Mouse (Mus musculus): ENCODE measurements around the gene Rad50.
A peak's percentile ranks its signal among the peaks of the same experiment; 100 is the strongest.

Rad50 gene

DNA sequence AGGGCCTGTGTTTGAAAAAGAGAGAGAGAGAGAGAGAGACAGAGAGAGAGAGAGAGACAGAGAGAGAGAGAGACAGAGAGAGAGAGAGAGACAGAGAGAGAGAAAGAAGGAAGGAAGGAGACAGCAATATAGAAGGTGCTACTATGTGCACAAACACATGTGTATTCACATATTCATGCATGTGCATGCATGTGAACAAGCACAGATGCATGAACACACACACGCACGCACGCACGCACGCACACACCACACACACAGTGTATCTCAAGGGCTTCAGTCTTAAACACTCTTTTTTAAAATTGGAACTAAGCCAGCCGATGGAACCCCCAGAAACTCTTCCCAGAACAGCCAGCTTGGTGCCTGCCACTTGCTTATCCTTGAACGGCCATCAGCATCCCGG lies 91.5 kb downstream of the Rad50 start:
- no peak for TF ChIP-seq POU5F1 (IDR thresholded peaks at IDR 0.05; ENCODE audit: borderline replicate concordance, low read length)
- TF ChIP-seq CTCF (conservative IDR thresholded peaks at IDR 0.05; ENCODE audit: low read length): no peak
- TF ChIP-seq NANOG (IDR thresholded peaks at IDR 0.05; ENCODE audit: borderline replicate concordance, low read length): no peak
- peaks cover 19% of the 10 kb centered on the region; the same call in 1 of the 2 replicates for H3K27me3 ChIP-seq (ENCODE audit: insufficient read depth, low read length)
- no peaks in the 10 kb centered on the region for H3K4me1 ChIP-seq (replicated peaks; ENCODE audit: low read depth, low read length)
- no peaks in the 10 kb centered on the region for H3K36me3 ChIP-seq (ENCODE audit: insufficient read depth, low read length)
- H3K9me3 ChIP-seq (ENCODE audit: low read length): peaks cover 4% of the 10 kb centered on the region; the same call in 1 of the 2 replicates
- H3K4me3 ChIP-seq (replicated peaks; ENCODE audit: low read length): no peak overlapping the region

DNA sequence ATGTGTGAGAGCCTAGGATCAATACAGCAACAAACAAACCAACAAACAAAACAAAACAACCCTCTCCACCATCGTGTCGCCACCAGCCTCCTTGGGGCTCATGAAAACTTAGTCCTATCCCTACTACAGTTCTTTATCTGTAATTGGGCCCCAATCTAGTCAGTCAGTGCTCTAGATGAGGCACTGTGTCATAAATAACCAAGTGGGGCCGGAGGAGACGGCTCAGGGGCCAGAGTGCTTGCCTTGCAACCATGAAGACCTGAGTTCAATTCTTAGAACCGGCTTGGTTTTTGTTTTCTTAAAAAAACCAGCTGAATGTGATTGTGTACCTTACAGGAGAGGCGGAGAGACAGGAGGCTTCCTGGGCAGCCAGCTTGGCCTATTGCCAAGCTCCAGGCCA lies 91.9 kb downstream of the Rad50 start:
- Histone ChIP-seq H3K9me3 (ENCODE audit: low read length) (peaks cover 4% of the 10 kb centered on the region; the same call in 1 of the 2 replicates), H3K27me3 (ENCODE audit: insufficient read depth, low read length) (peaks cover 19% of the 10 kb centered on the region; the same call in 1 of the 2 replicates), H3K36me3 (ENCODE audit: insufficient read depth, low read length) (no peaks in the 10 kb centered on the region), H3K4me1 (replicated peaks; ENCODE audit: low read depth, low read length) (no peaks in the 10 kb centered on the region), H3K4me3 (replicated peaks; ENCODE audit: low read length) (no peak overlapping the region)
- no peak for TF ChIP-seq CTCF (conservative IDR thresholded peaks at IDR 0.05; ENCODE audit: low read length)

- peaks cover 12% of the 10 kb centered on the region for H3K4me1 ChIP-seq (replicated peaks; ENCODE audit: low read depth, low read length)
- TF ChIP-seq POU5F1 (IDR thresholded peaks at IDR 0.05; ENCODE audit: borderline replicate concordance, low read length) (no peak), CTCF (conservative IDR thresholded peaks at IDR 0.05; ENCODE audit: low read length) (no peak), NANOG (IDR thresholded peaks at IDR 0.05; ENCODE audit: borderline replicate concordance, low read length) (no peak)
- no peaks in the 10 kb centered on the region for H3K36me3 ChIP-seq (ENCODE audit: insufficient read depth, low read length)
- no peak overlapping the region for H3K4me3 ChIP-seq (replicated peaks; ENCODE audit: low read length)
- H3K27me3 ChIP-seq (ENCODE audit: insufficient read depth, low read length): peaks cover 15% of the 10 kb centered on the region
- peaks cover 4% of the 10 kb centered on the region; the same call in 1 of the 2 replicates for H3K9me3 ChIP-seq (ENCODE audit: low read length)
Observed at GRCm38 (mm10) chr11:53609672-53610071, 97.4 kb downstream of the Rad50 start.

GRCm38 (mm10) chr11:53609231-53609630 lies 97.9 kb downstream of the Rad50 start:
- H3K36me3 ChIP-seq (ENCODE audit: insufficient read depth, low read length): no peaks in the 10 kb centered on the region
- TF ChIP-seq NANOG (IDR thresholded peaks at IDR 0.05; ENCODE audit: borderline replicate concordance, low read length) (no peak), POU5F1 (IDR thresholded peaks at IDR 0.05; ENCODE audit: borderline replicate concordance, low read length) (no peak), CTCF (conservative IDR thresholded peaks at IDR 0.05; ENCODE audit: low read length) (no peak)
- H3K9me3 ChIP-seq (ENCODE audit: low read length): peaks cover 4% of the 10 kb centered on the region; the same call in 1 of the 2 replicates
- peaks cover 12% of the 10 kb centered on the region for H3K4me1 ChIP-seq (replicated peaks; ENCODE audit: low read depth, low read length)
- H3K27me3 ChIP-seq (ENCODE audit: insufficient read depth, low read length): peaks cover 11% of the 10 kb centered on the region
- no peak overlapping the region for H3K4me3 ChIP-seq (replicated peaks; ENCODE audit: low read length)

- H3K4me3 ChIP-seq (replicated peaks; ENCODE audit: low read length): peak overlapping the region; percentile 41
- TF ChIP-seq NANOG (IDR thresholded peaks at IDR 0.05; ENCODE audit: borderline replicate concordance, low read length) (no peak), CTCF (conservative IDR thresholded peaks at IDR 0.05; ENCODE audit: low read length) (no peak), POU5F1 (IDR thresholded peaks at IDR 0.05; ENCODE audit: borderline replicate concordance, low read length) (no peak)
- H3K27me3 ChIP-seq (ENCODE audit: insufficient read depth, low read length): peaks cover 9% of the 10 kb centered on the region
- no peaks in the 10 kb centered on the region for H3K9me3 ChIP-seq (ENCODE audit: low read length)
- peaks cover 19% of the 10 kb centered on the region for H3K4me1 ChIP-seq (replicated peaks; ENCODE audit: low read depth, low read length)
- H3K36me3 ChIP-seq (ENCODE audit: insufficient read depth, low read length): no peaks in the 10 kb centered on the region
Observed at GRCm38 (mm10) chr11:53605609-53606008, 101.5 kb downstream of the Rad50 start.

DNA sequence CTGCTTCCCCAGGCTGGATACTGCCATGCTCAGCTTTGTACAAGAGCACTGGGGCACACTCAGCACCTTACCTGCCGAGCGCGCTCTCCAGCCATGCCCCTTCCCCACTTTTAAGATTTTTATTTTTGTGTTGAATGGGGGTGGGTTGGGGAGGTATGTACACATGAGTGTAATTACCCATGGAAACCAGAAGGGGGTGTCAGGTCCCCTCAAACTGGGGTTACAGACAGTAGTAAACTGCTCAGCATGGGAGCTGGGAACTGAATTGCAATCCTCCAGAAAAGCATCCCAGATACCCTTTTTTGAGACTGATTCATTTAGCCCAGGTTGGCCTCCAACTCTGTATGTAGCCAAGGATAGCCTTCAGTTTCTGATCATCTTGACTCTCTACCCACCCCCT lies 102.1 kb downstream of the Rad50 start:
- TF ChIP-seq POU5F1 (IDR thresholded peaks at IDR 0.05; ENCODE audit: borderline replicate concordance, low read length) (no peak), CTCF (conservative IDR thresholded peaks at IDR 0.05; ENCODE audit: low read length) (peak; percentile 67)
- H3K27me3 ChIP-seq (ENCODE audit: insufficient read depth, low read length): peaks cover 9% of the 10 kb centered on the region
- H3K4me1 ChIP-seq (replicated peaks; ENCODE audit: low read depth, low read length): peaks cover 26% of the 10 kb centered on the region
- no peaks in the 10 kb centered on the region for H3K36me3 ChIP-seq (ENCODE audit: insufficient read depth, low read length)
- peak overlapping the region; percentile 41; the same call in 1 of the 2 replicates for H3K4me3 ChIP-seq (replicated peaks; ENCODE audit: low read length)
- H3K9me3 ChIP-seq (ENCODE audit: low read length): no peaks in the 10 kb centered on the region
